ENCODE assay signal across 22 mouse cellular contexts in genomic region chr4:133990035-133990434, GRCm38 (mm10). TPM values are rescaled to one million over a fixed set of nuclear protein-coding genes. Genes with fewer than 3 reads are reported as not detected.
DNase-seq lines count a peak whose midpoint lies in the region; ATAC-seq and TF ChIP-seq lines count a peak whose summit lies in the region.
"Had no signal": no experiment of that assay in that cellular context is flagged by ENCODE, and none has a peak within 500 bp of the region (broad histone marks: within the 10 kb centered on the region; RNA-seq: fewer than 3 reads in every experiment).

No protein-coding gene starts in this region.

- H3K4me3 ChIP-seq in heart, adult 2 months: no peak overlapping the region
- H3K4me3 ChIP-seq in kidney, embryonic 15.5 days (replicated peaks): no peak overlapping the region
- no peak overlapping the region for H3K4me3 ChIP-seq in midbrain, embryonic 11.5 days (ENCODE audit: low read depth, low read length)
- no peak overlapping the region for H3K4me3 ChIP-seq in midbrain, embryonic 13.5 days (replicated peaks)
- H3K4me3 ChIP-seq: forebrain, embryonic 12.5 days; heart, embryonic 10.5 days; hindbrain, embryonic 12.5 days; midbrain, embryonic 10.5 days; myocyte had no signal

- H3K79me2 ChIP-seq in heart, adult 2 months (replicated peaks; ENCODE audit: control insufficient read depth, insufficient read depth, low read length): no peaks in the 10 kb centered on the region

- no peak for TF ChIP-seq EP300 in heart, adult 2 months (IDR thresholded peaks at IDR 0.05; ENCODE audit: insufficient read depth, low read depth, low read length)

- no peak for TF ChIP-seq POLR2A in heart, adult 2 months (IDR thresholded peaks at IDR 0.05; ENCODE audit: insufficient read depth, low read depth, low read length)

- intact Hi-C loops in heart, adult 2 months (cut with DNase I): no loop called here

- H3K4me1 ChIP-seq in heart, adult 2 months (ENCODE audit: control insufficient read depth, insufficient read depth, low read length): no peaks in the 10 kb centered on the region
- H3K4me1 ChIP-seq in kidney, embryonic 15.5 days: no peaks in the 10 kb centered on the region
- no peaks in the 10 kb centered on the region for H3K4me1 ChIP-seq in midbrain, embryonic 11.5 days (ENCODE audit: control insufficient read depth, insufficient read depth, low read length)
- no peaks in the 10 kb centered on the region for H3K4me1 ChIP-seq in midbrain, embryonic 13.5 days (replicated peaks)
- H3K4me1 ChIP-seq: forebrain, embryonic 12.5 days; heart, embryonic 10.5 days; hindbrain, embryonic 12.5 days; midbrain, embryonic 10.5 days had no signal

- no peak for ATAC-seq in kidney, embryonic 15.5 days (replicated peaks; ENCODE audit: low FRiP score)
- no peak for ATAC-seq in midbrain, embryonic 11.5 days (ENCODE audit: low FRiP score)
- ATAC-seq in midbrain, embryonic 13.5 days: no peak

- no peak overlapping the region for H3K27ac ChIP-seq in heart, adult 2 months
- no peak overlapping the region for H3K27ac ChIP-seq in kidney, embryonic 15.5 days
- H3K27ac ChIP-seq in midbrain, embryonic 11.5 days (ENCODE audit: low read depth, low read length): no peak overlapping the region
- H3K27ac ChIP-seq in midbrain, embryonic 13.5 days: no peak overlapping the region
- H3K27ac ChIP-seq: forebrain, embryonic 12.5 days; heart, embryonic 10.5 days; hindbrain, embryonic 12.5 days; macrophage; midbrain, embryonic 10.5 days had no signal

- H3K9ac ChIP-seq in heart, adult 2 months (ENCODE audit: low read depth, low read length): no peak overlapping the region
- no peak overlapping the region for H3K9ac ChIP-seq in kidney, embryonic 15.5 days
- H3K9ac ChIP-seq in midbrain, embryonic 11.5 days (ENCODE audit: low read length): no peak overlapping the region
- H3K9ac ChIP-seq in midbrain, embryonic 13.5 days (replicated peaks): no peak overlapping the region
- H3K9ac ChIP-seq: forebrain, embryonic 12.5 days; hindbrain, embryonic 12.5 days had no signal

- H3K4me2 ChIP-seq in kidney, embryonic 15.5 days: no peak overlapping the region
- H3K4me2 ChIP-seq in midbrain, embryonic 11.5 days: no peak overlapping the region
- no peak overlapping the region for H3K4me2 ChIP-seq in midbrain, embryonic 13.5 days (replicated peaks)
- H3K4me2 ChIP-seq: forebrain, embryonic 12.5 days; hindbrain, embryonic 12.5 days had no signal

- DNase-seq in heart, adult 2 months: no peak
- no peak for DNase-seq in heart, adult 8-10 months (ENCODE audit: low spot score)
- DNase-seq in kidney, postnatal 36 days: peak; percentile 26 to 36
- peak; percentile 76 for DNase-seq in midbrain, embryonic 11.5 days (ENCODE audit: low spot score, missing footprints)
- no peak for DNase-seq in urinary bladder, postnatal 10 days (ENCODE audit: low spot score)
- DNase-seq: adrenal gland, postnatal 36 days; cerebellum, adult 8-10 months; gastrocnemius, postnatal 25 days; heart, postnatal 14 days; lung, adult 18-20 months; thymus, postnatal 36 days had no signal

- H3K27me3 ChIP-seq in heart, adult 2 months (ENCODE audit: control insufficient read depth, insufficient read depth, low read length): no peaks in the 10 kb centered on the region
- H3K27me3 ChIP-seq in kidney, embryonic 15.5 days: no peaks in the 10 kb centered on the region
- H3K27me3 ChIP-seq in midbrain, embryonic 11.5 days (ENCODE audit: control insufficient read depth, insufficient read depth, low read length): no peaks in the 10 kb centered on the region
- no peaks in the 10 kb centered on the region for H3K27me3 ChIP-seq in midbrain, embryonic 13.5 days
- H3K27me3 ChIP-seq: forebrain, embryonic 12.5 days; hindbrain, embryonic 12.5 days had no signal

- H3K9me3 ChIP-seq in kidney, embryonic 15.5 days (replicated peaks): no peaks in the 10 kb centered on the region
- no peaks in the 10 kb centered on the region for H3K9me3 ChIP-seq in midbrain, embryonic 11.5 days (ENCODE audit: control insufficient read depth, low read length)
- H3K9me3 ChIP-seq in midbrain, embryonic 13.5 days: no peaks in the 10 kb centered on the region
- H3K9me3 ChIP-seq: forebrain, embryonic 12.5 days; heart, embryonic 10.5 days; hindbrain, embryonic 12.5 days; midbrain, embryonic 10.5 days had no signal

- WGBS in heart, adult 2 months: 62% methylated on average over 4 of the region's 4 CpGs
- 61% methylated on average over 4 of the region's 4 CpGs for WGBS in kidney, embryonic 15.5 days
- WGBS in midbrain, embryonic 11.5 days: 64% methylated on average over 4 of the region's 4 CpGs
- 60% methylated on average over 4 of the region's 4 CpGs for WGBS in midbrain, embryonic 13.5 days

- peak; percentile 28; the same call in 1 of the 2 replicates for TF ChIP-seq CTCF in heart, adult 2 months (IDR thresholded peaks at IDR 0.05)

- no peaks in the 10 kb centered on the region for H3K36me3 ChIP-seq in heart, adult 2 months (ENCODE audit: control insufficient read depth, insufficient read depth, low read length)
- H3K36me3 ChIP-seq in kidney, embryonic 15.5 days: peaks cover 95% of the 10 kb centered on the region
- H3K36me3 ChIP-seq in midbrain, embryonic 11.5 days (ENCODE audit: control insufficient read depth, insufficient read depth, low read length): peaks cover 5% of the 10 kb centered on the region; the same call in 1 of the 2 replicates
- H3K36me3 ChIP-seq in midbrain, embryonic 13.5 days: peaks cover 85% of the 10 kb centered on the region

RNA-seq across cellular contexts. Expression of gene Dhdds, which starts 10.7 kb away (rescaled TPM):
- 10 to 100 TPM; 28.3 to 28.8 TPM for total RNA-seq in heart, adult 2 months (2021)
- polyA plus RNA-seq in heart, adult 2 months (2012; rRNA removed): 21.6 and 34.2 TPM in 2 replicates
- 10 to 100 TPM; 33.6 to 44.8 (median 36.3) TPM for total RNA-seq in heart, adult 8-10 months (2022)
- polyA plus RNA-seq in kidney, embryonic 15.5 days (2015; fragmentation: Nextera tagmentation; extraction: Ambion mirVana): 47.4 and 48.4 TPM in 2 replicates
- polyA plus RNA-seq in midbrain, embryonic 11.5 days (2014; fragmentation: Nextera tagmentation; extraction: Ambion mirVana): 38.9 and 42.4 TPM in 2 replicates
- polyA plus RNA-seq in midbrain, embryonic 13.5 days (2015; fragmentation: Nextera tagmentation; extraction: Ambion mirVana): 42.0 and 44.7 TPM in 2 replicates

RNA-seq across cellular contexts. Expression of gene Hmgn2, which starts 21.6 kb away (rescaled TPM):
- total RNA-seq in heart, adult 2 months (2021): 100 to 1,000 TPM in 1 of 2 experiments, 10 to 100 TPM in 1; 92.3 to 109 TPM
- 23.1 and 59.6 TPM in 2 replicates for polyA plus RNA-seq in heart, adult 2 months (2012; rRNA removed)
- 100 to 1,000 TPM; 101 to 125 (median 116) TPM for total RNA-seq in heart, adult 8-10 months (2022)
- 2,667 and 2,783 TPM in 2 replicates for polyA plus RNA-seq in kidney, embryonic 15.5 days (2015; fragmentation: Nextera tagmentation; extraction: Ambion mirVana)
- 4,130 and 4,246 TPM in 2 replicates for polyA plus RNA-seq in midbrain, embryonic 11.5 days (2014; fragmentation: Nextera tagmentation; extraction: Ambion mirVana)
- polyA plus RNA-seq in midbrain, embryonic 13.5 days (2015; fragmentation: Nextera tagmentation; extraction: Ambion mirVana): 1,712 and 1,823 TPM in 2 replicates

RNA-seq across cellular contexts. Expression of gene Lin28a, which starts 28.6 kb away (rescaled TPM):
- not detected for total RNA-seq in heart, adult 2 months (2021)
- polyA plus RNA-seq in heart, adult 2 months (2012; rRNA removed): not detected in 2 replicates
- total RNA-seq in heart, adult 8-10 months (2022): not detected
- polyA plus RNA-seq in kidney, embryonic 15.5 days (2015; fragmentation: Nextera tagmentation; extraction: Ambion mirVana): 0.17 and 0.18 TPM in 2 replicates
- 4.7 and 5.6 TPM in 2 replicates for polyA plus RNA-seq in midbrain, embryonic 11.5 days (2014; fragmentation: Nextera tagmentation; extraction: Ambion mirVana)
- 0.59 TPM in 2 replicates for polyA plus RNA-seq in midbrain, embryonic 13.5 days (2015; fragmentation: Nextera tagmentation; extraction: Ambion mirVana)
- total RNA-seq: adrenal gland, postnatal 36 days; heart, postnatal 14 days; layer of hippocampus, postnatal 10 days; left cerebral cortex, postnatal 25 days had no signal
- polyA plus RNA-seq: macrophage; small intestine, adult 2 months had no signal

Comparison
In these comparisons a context has a peak if more than half of its experiments do, and no peak if none do; other contexts are left out.
1. DNase-seq: peak in kidney, postnatal 36 days (2 of 2) and midbrain, embryonic 11.5 days (single experiment); none in heart, adult 2 months (0 of 2), heart, adult 8-10 months (single experiment) and urinary bladder, postnatal 10 days (single experiment).
2. RNA of gene Hmgn2, which starts 21.6 kb away (polyA plus RNA-seq): 4,130 to 4,246 TPM in midbrain, embryonic 11.5 days, 2,667 to 2,783 TPM in kidney, embryonic 15.5 days and 1,712 to 1,823 TPM in midbrain, embryonic 13.5 days; 23.1 to 59.6 TPM in heart, adult 2 months; every median in the first group is over 10 times any median in the second.